Mouse (Mus musculus): ENCODE measurements around the gene Tcf20. TPM values are rescaled to one million over a fixed set of nuclear protein-coding genes. Genes with fewer than 3 reads are reported as not detected.

Gene Tcf20
- total and polyA plus RNA-seq, 3 experiments = 27.0 to 47.2 (median 29.0) TPM

DNA sequence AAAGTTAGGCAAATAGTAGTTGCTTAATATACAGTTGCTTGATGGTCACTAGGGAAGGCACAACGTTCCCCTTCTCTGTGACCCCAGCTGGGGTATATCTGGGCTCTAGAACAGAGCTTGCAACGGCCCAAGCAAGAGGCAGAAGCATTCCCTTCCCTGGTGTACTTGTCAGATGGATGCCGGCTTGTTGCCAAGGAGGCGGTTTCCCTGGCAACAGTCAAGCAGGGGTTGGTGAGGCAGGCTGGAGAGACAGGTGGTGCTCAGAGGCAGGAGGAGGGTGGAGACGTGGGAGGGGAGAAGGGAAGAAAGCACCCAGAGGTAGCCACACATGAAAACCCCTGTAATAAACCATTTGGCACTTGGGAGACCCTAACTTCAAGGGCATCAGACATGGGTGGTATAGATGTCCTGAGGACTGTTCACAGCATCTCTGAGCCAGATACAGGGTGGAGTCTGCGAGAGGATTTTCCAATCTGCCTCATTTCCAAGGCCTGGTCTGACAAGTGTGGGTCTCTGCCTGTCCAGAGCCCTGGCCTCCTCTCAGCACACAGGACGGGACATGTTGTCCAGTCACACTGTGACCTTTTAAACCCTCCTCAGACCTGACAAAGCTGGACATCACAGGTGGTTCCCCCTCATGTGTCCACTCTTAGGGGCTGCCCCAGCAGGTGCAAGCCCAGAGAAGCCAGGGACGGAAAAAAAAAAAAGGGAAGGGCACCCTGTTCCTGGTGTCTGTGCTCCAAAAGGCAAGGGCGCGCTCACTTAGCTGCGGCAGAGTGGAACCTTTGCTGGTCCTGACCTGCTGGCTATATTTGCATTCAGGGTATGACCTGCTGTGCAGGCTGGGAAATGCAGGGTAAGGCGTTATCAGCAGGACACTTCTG is 15.2 kb upstream of the Tcf20 start:
- dilution Hi-C loops (cut with MboI; ENCODE audit: extremely low pct_ligation_motif_present, extremely low pct_unique_long_range_greater_than_20kb, low sequenced_read_pairs) = no loop called here
- TF ChIP-seq MXI1 (IDR thresholded peaks at IDR 0.05; ENCODE audit: low read depth, low read length) (peak; percentile 60; the same call in 1 of the 2 replicates), BHLHE40 (IDR thresholded peaks at IDR 0.05; ENCODE audit: low read depth, low read length) (0 out of 2 replicates have a peak, but pooled peaks have one; percentile 28), IRF4 (IDR thresholded peaks at IDR 0.05; ENCODE audit: low read depth, low read length) (0 out of 2 replicates have a peak, but pooled peaks have one; percentile 37), ETS1 (conservative IDR thresholded peaks at IDR 0.05; ENCODE audit: low read depth, low read length) (0 out of 2 replicates have a peak, but pooled peaks have one; percentile 11), CTCF (conservative IDR thresholded peaks at IDR 0.05 in 1 of 2, IDR thresholded peaks at IDR 0.05 in 1 of 2; ENCODE audit: low read depth in 2 of 2, low read length in 2 of 2) (no peak), TBP (conservative IDR thresholded peaks at IDR 0.05; ENCODE audit: low read depth, low read length) (no peak), USF1 (IDR thresholded peaks at IDR 0.05; ENCODE audit: low read depth, low read length) (no peak), MEF2A (IDR thresholded peaks at IDR 0.05; ENCODE audit: borderline replicate concordance, low read depth, low read length) (peak; percentile 47; the same call in 1 of the 2 replicates), ZNF384 (IDR thresholded peaks at IDR 0.05; ENCODE audit: low read depth, low read length) (peak; percentile 80), TCF12 (IDR thresholded peaks at IDR 0.05; ENCODE audit: low read depth, low read length) (peak; percentile 75), EP300 (IDR thresholded peaks at IDR 0.05; ENCODE audit: low read length) (peak; percentile 56), POLR2A (IDR thresholded peaks at IDR 0.05; ENCODE audit: low read depth, low read length) (no peak)
- Histone ChIP-seq H3K9me3 (replicated peaks; ENCODE audit: low read length) (peaks cover 5% of the 10 kb centered on the region), H3K79me2 (replicated peaks; ENCODE audit: control insufficient read depth, extremely low read depth, insufficient read depth, poor library complexity, severe bottlenecking) (no peaks in the 10 kb centered on the region), H3K4me2 (ENCODE audit: insufficient read depth, low read depth, poor library complexity, severe bottlenecking) (no peak overlapping the region), H3K4me1 (ENCODE audit: control insufficient read depth in 1 of 2, insufficient read depth in 2 of 2) (peaks cover 33 to 75% of the 10 kb centered on the region in 2 experiments), H3K4me3 (replicated peaks in 1 of 3; ENCODE audit: low read depth in 2 of 3, low read length in 2 of 3, poor library complexity in 1 of 3) (no peak overlapping the region), H3K27me3 (replicated peaks) (no peaks in the 10 kb centered on the region), H3K36me3 (replicated peaks in 1 of 2; ENCODE audit: control insufficient read depth in 1 of 2, insufficient read depth in 1 of 2, low read length in 1 of 2) (no peaks in the 10 kb centered on the region), H3K9ac (ENCODE audit: insufficient read depth, low read depth) (no peak overlapping the region), H3K27ac (ENCODE audit: insufficient read depth, low read depth) (no peak overlapping the region)
- peak; percentile 37 for DNase-seq (ENCODE audit: extremely low read depth)
- in situ Hi-C loops (cut with MboI; ENCODE audit: low pct_ligation_motif_present, low pct_unique_long_range_greater_than_20kb, low sequenced_read_pairs) = no loop called here

DNA sequence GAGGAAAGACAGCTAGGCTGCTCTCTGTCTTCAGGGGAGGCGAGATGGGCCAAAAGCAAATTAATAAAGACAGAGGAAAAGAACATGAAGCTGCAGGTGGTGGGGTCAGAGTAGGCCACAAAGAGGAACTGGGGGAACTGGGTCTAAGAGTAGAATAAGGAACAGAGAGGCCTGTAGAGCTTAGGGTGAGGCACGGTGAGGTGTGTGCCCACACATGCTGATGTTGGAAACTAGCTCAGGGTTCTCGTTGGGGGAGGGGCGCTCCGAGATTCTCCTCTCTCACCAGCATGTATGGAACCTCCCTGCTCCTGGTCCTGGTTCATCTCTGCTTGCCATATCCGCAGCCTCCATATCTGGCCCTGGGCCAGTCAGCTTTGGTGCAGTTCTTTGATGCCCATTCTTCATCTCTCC is 11.1 kb upstream of the Tcf20 start:
- H3K27me3 ChIP-seq (replicated peaks) = no peaks in the 10 kb centered on the region
- H3K36me3 ChIP-seq (replicated peaks in 1 of 2; ENCODE audit: control insufficient read depth in 1 of 2, insufficient read depth in 1 of 2, low read length in 1 of 2) = no peaks in the 10 kb centered on the region
- peaks cover 5% of the 10 kb centered on the region for H3K9me3 ChIP-seq (replicated peaks; ENCODE audit: low read length)
- H3K4me2 ChIP-seq (ENCODE audit: insufficient read depth, low read depth, poor library complexity, severe bottlenecking) = no peak overlapping the region
- in situ Hi-C loops (cut with MboI; ENCODE audit: low pct_ligation_motif_present, low pct_unique_long_range_greater_than_20kb, low sequenced_read_pairs) = no loop called here
- dilution Hi-C loops (cut with MboI; ENCODE audit: extremely low pct_ligation_motif_present, extremely low pct_unique_long_range_greater_than_20kb, low sequenced_read_pairs) = no loop called here
- peak; percentile 92 for DNase-seq (ENCODE audit: extremely low read depth)
- H3K9ac ChIP-seq (ENCODE audit: insufficient read depth, low read depth) = no peak overlapping the region; the same call in 1 of the 2 replicates
- peaks cover 33 to 99% of the 10 kb centered on the region in 2 experiments for H3K4me1 ChIP-seq (ENCODE audit: control insufficient read depth in 1 of 2, insufficient read depth in 2 of 2)
- no peaks in the 10 kb centered on the region for H3K79me2 ChIP-seq (replicated peaks; ENCODE audit: control insufficient read depth, extremely low read depth, insufficient read depth, poor library complexity, severe bottlenecking)
- peak overlapping the region; percentile 11; the same call in 1 of the 2 replicates for H3K27ac ChIP-seq (ENCODE audit: insufficient read depth, low read depth)
- H3K4me3 ChIP-seq (replicated peaks in 1 of 3; ENCODE audit: low read depth in 2 of 3, low read length in 2 of 3, poor library complexity in 1 of 3) = no peak overlapping the region
- no peak for TF ChIP-seq PAX5 (IDR thresholded peaks at IDR 0.05; ENCODE audit: low read length)
- peak; percentile 68 for TF ChIP-seq ETS1 (conservative IDR thresholded peaks at IDR 0.05; ENCODE audit: low read depth, low read length)
- TF ChIP-seq JUND (conservative IDR thresholded peaks at IDR 0.05; ENCODE audit: low read depth, low read length) = peak; percentile 45; the same call in 1 of the 2 replicates
- no peak for TF ChIP-seq CTCF (conservative IDR thresholded peaks at IDR 0.05 in 1 of 2, IDR thresholded peaks at IDR 0.05 in 1 of 2; ENCODE audit: low read depth in 2 of 2, low read length in 2 of 2)
- TF ChIP-seq BHLHE40 (IDR thresholded peaks at IDR 0.05; ENCODE audit: low read depth, low read length) = peak; percentile 84
- no peak for TF ChIP-seq POLR2AphosphoS2 (IDR thresholded peaks at IDR 0.05; ENCODE audit: low read depth, low read length)
- TF ChIP-seq POLR2A (IDR thresholded peaks at IDR 0.05; ENCODE audit: low read depth, low read length) = no peak
- no peak for TF ChIP-seq NRF1 (IDR thresholded peaks at IDR 0.05; ENCODE audit: low read depth, low read length)
- peak; percentile 89 for TF ChIP-seq MYC (IDR thresholded peaks at IDR 0.05; ENCODE audit: low read depth, low read length)
- no peak for TF ChIP-seq ZKSCAN1 (IDR thresholded peaks at IDR 0.05; ENCODE audit: borderline replicate concordance, low read depth, low read length)
- TF ChIP-seq RAD21 (IDR thresholded peaks at IDR 0.05; ENCODE audit: low read depth, low read length) = peak; percentile 1; the same call in 1 of the 2 replicates
- TF ChIP-seq TCF12 (IDR thresholded peaks at IDR 0.05; ENCODE audit: low read depth, low read length) = peak; percentile 94
- TF ChIP-seq CHD2 (IDR thresholded peaks at IDR 0.05; ENCODE audit: low read length) = peak; percentile 80
- TF ChIP-seq UBTF (IDR thresholded peaks at IDR 0.05; ENCODE audit: low read depth, low read length) = no peak
- TF ChIP-seq SMC3 (IDR thresholded peaks at IDR 0.05; ENCODE audit: low read depth, low read length) = peak; percentile 29; the same call in 1 of the 2 replicates
- TF ChIP-seq SIN3A (IDR thresholded peaks at IDR 0.05; ENCODE audit: low read length) = no peak
- no peak for TF ChIP-seq MXI1 (IDR thresholded peaks at IDR 0.05; ENCODE audit: low read depth, low read length)
- TF ChIP-seq MAX (IDR thresholded peaks at IDR 0.05; ENCODE audit: low read length) = 0 out of 2 replicates have a peak, but pooled peaks have one; percentile 56
- no peak for TF ChIP-seq KAT2A (IDR thresholded peaks at IDR 0.05; ENCODE audit: insufficient replicate concordance, low read length)
- TF ChIP-seq ZC3H11A (IDR thresholded peaks at IDR 0.05; ENCODE audit: low read depth, low read length) = no peak
- no peak for TF ChIP-seq USF1 (IDR thresholded peaks at IDR 0.05; ENCODE audit: low read depth, low read length)
- TF ChIP-seq ZNF384 (IDR thresholded peaks at IDR 0.05; ENCODE audit: low read depth, low read length) = no peak
- 0 out of 2 replicates have a peak, but pooled peaks have one; percentile 30 for TF ChIP-seq ELF1 (IDR thresholded peaks at IDR 0.05; ENCODE audit: low read depth, low read length)
- TF ChIP-seq CHD1 (IDR thresholded peaks at IDR 0.05; ENCODE audit: low read depth, low read length) = no peak
- no peak for TF ChIP-seq MAZ (IDR thresholded peaks at IDR 0.05; ENCODE audit: low read depth, low read length)

Data from CH12.LX (cell line).